Mouse (Mus musculus): Measurements from ENCODE around the gene Mxd3. TPM values are rescaled to one million over a fixed set of nuclear protein-coding genes. Genes with fewer than 3 reads are reported as not detected.
A peak's percentile ranks its signal among the peaks of the same experiment; 100 is the strongest.

Gene Mxd3
- polyA plus RNA-seq, 1 experiment from 2014 or later = 8.5 TPM

DNA sequence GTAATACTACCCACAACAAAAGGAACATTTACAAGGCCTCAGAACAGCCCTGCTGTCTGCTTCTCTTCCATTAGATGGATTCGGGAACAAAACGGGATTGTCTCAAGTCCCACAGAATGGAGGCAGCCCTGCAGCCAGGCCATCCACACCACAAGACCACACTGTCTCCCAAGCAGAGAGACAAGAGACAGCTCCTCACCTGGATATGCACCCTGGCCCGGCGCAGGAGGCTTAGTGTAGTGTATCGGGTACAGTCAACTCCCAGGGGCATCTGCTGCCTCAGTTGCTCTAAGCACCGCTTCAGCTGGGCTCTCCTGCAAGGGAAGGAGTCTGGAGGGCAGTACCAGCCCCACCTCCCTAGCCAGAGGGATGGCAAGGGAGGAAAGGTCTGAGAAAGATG is 1.5 kb downstream of the Mxd3 start:
- Histone ChIP-seq H3K4me3 (ENCODE audit: low read depth, low read length) (no peak overlapping the region), H3K9ac (ENCODE audit: low read depth, low read length) (no peak overlapping the region), H3K36me3 (ENCODE audit: control insufficient read depth, insufficient read depth) (peaks cover 29% of the 10 kb centered on the region), H3K9me3 (ENCODE audit: control insufficient read depth) (no peaks in the 10 kb centered on the region), H3K27me3 (replicated peaks; ENCODE audit: control insufficient read depth, insufficient read depth, low read length) (no peaks in the 10 kb centered on the region), H3K27ac (ENCODE audit: low read depth, low read length) (no peak overlapping the region), H3K4me2 (replicated peaks; ENCODE audit: low read depth) (peak overlapping the region; percentile 93), H3K4me1 (replicated peaks; ENCODE audit: control insufficient read depth, insufficient read depth, low read length) (peaks cover 8% of the 10 kb centered on the region)
- 87% methylated on average over 6 of the region's 6 CpGs for WGBS
- no peak for ATAC-seq
- TF ChIP-seq CTCF (IDR thresholded peaks at IDR 0.05; ENCODE audit: low read depth) = no peak

DNA sequence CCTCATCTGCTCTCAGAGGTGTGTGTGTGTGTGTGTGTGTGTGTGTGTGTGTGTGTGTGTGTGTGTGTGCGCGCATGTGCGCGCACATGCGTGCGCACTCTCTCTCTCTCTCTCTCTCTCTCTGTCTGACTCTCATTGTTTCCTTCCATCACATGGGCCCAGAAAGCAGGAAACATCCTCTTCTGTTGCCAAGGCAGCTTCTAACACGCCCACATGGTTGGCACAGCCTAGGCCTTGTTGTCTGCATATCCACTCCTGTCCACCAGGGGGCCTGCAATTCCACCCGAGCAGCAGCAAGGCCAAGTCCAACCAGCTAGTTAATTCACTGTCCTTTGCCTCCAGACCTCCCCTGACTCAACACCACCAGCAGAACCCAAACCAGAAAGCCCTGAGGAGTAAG is 2.0 kb downstream of the Mxd3 start:
- H3K36me3 ChIP-seq (ENCODE audit: control insufficient read depth, insufficient read depth) = peaks cover 29% of the 10 kb centered on the region
- H3K9me3 ChIP-seq (ENCODE audit: control insufficient read depth) = no peaks in the 10 kb centered on the region
- no peaks in the 10 kb centered on the region for H3K27me3 ChIP-seq (replicated peaks; ENCODE audit: control insufficient read depth, insufficient read depth, low read length)
- peaks cover 8% of the 10 kb centered on the region for H3K4me1 ChIP-seq (replicated peaks; ENCODE audit: control insufficient read depth, insufficient read depth, low read length)
- peak; percentile 43 for ATAC-seq
- WGBS = 41% methylated on average over 7 of the region's 8 CpGs
- H3K27ac ChIP-seq (ENCODE audit: low read depth, low read length) = no peak overlapping the region
- H3K9ac ChIP-seq (ENCODE audit: low read depth, low read length) = no peak overlapping the region
- peak; percentile 95 for TF ChIP-seq CTCF (IDR thresholded peaks at IDR 0.05; ENCODE audit: low read depth)
- peak overlapping the region; percentile 93; the same call in 1 of the 2 replicates for H3K4me2 ChIP-seq (replicated peaks; ENCODE audit: low read depth)
- H3K4me3 ChIP-seq (ENCODE audit: low read depth, low read length) = no peak overlapping the region

DNA sequence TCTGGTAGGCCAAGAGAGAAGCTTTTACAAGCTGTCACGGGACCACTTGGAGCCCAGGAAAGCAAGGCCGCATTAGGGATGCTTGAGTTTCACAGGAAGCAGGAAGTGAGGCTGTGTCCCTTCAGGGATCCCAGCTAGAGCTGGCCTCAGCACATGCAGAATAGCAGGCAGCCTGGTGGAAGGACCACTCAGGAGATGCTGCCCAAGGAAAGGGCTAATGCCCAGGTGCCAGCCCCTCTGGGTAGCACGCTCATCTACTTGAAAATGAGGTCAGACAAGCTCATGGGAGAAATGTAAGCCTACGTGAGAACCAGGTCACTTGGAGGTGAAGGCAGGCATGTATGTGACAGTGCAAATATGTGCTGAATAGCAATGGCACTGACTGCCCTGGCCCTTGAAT is 2.5 kb downstream of the Mxd3 start:
- Histone ChIP-seq H3K4me2 (replicated peaks; ENCODE audit: low read depth) (no peak overlapping the region), H3K4me1 (replicated peaks; ENCODE audit: control insufficient read depth, insufficient read depth, low read length) (peaks cover 8% of the 10 kb centered on the region), H3K27ac (ENCODE audit: low read depth, low read length) (no peak overlapping the region), H3K36me3 (ENCODE audit: control insufficient read depth, insufficient read depth) (peaks cover 29% of the 10 kb centered on the region), H3K9ac (ENCODE audit: low read depth, low read length) (no peak overlapping the region), H3K9me3 (ENCODE audit: control insufficient read depth) (no peaks in the 10 kb centered on the region), H3K4me3 (ENCODE audit: low read depth, low read length) (no peak overlapping the region), H3K27me3 (replicated peaks; ENCODE audit: control insufficient read depth, insufficient read depth, low read length) (no peaks in the 10 kb centered on the region)
- no peak for TF ChIP-seq CTCF (IDR thresholded peaks at IDR 0.05; ENCODE audit: low read depth)
- ATAC-seq = no peak
- WGBS = 52% methylated on average over 4 of the region's 4 CpGs

DNA sequence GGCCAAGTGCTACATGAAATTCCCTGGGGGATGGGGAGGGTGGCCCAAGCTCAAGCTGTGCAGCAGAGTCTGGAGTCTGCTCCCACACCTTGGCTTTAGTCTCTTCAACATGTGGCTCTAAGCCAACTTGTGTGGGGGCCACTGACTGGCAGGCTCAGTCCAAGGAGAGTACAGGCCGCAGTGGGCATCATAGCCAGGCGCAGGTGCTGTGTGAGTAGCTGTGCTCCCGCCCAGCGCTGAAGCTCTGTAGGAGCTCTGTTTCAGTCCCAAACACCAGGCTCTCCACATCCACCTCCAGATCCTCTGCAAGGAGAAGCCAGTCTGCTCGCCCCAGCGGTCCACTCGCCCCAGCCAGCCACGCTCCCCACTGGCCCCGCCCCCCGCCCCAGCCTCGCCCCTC is 4.0 kb downstream of the Mxd3 start:
- Histone ChIP-seq H3K27ac (ENCODE audit: low read depth, low read length) (no peak overlapping the region), H3K4me1 (replicated peaks; ENCODE audit: control insufficient read depth, insufficient read depth, low read length) (peaks cover 10% of the 10 kb centered on the region), H3K9me3 (ENCODE audit: control insufficient read depth) (no peaks in the 10 kb centered on the region), H3K9ac (ENCODE audit: low read depth, low read length) (no peak overlapping the region), H3K36me3 (ENCODE audit: control insufficient read depth, insufficient read depth) (peaks cover 29% of the 10 kb centered on the region), H3K4me2 (replicated peaks; ENCODE audit: low read depth) (no peak overlapping the region), H3K27me3 (replicated peaks; ENCODE audit: control insufficient read depth, insufficient read depth, low read length) (no peaks in the 10 kb centered on the region), H3K4me3 (ENCODE audit: low read depth, low read length) (no peak overlapping the region)
- no peak for TF ChIP-seq CTCF (IDR thresholded peaks at IDR 0.05; ENCODE audit: low read depth)
- 64% methylated on average over 11 of the region's 11 CpGs for WGBS
- ATAC-seq = no peak

DNA sequence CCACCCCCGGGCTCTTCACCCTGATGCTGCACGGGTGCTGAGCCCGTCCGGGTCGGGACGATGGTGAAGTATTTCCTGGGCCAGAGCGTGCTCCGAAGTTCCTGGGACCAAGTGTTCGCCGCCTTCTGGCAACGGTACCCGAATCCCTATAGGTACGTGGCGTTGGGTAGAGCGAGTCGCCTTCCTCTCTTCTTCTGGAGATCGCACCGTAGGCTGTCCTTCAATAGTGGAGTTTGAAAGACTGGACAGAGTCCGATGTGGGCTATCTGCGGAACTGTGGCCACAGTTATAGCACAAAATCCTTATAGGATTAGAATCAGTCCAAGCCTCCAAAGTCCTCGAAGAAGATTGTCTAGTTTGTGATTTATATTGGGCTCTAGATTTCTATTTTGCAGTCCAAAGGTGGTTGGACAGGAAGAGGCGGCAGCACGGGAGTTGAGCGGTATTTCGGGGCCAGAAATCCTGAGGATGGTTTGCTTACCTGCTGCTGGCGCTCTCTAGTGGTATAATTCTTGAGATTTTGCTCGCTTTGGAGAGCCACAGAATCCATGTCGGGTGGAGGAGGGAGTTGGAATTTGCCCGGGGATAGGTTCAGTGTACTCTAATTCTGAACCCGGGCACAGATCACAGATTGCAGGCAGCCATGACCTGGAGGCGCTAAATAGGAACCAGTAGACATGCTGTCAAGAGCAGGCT is 7.3 kb downstream of the Mxd3 start:
- H3K9me3 ChIP-seq (ENCODE audit: control insufficient read depth) = no peaks in the 10 kb centered on the region
- peak overlapping the region; percentile 82 for H3K4me2 ChIP-seq (replicated peaks; ENCODE audit: low read depth)
- H3K36me3 ChIP-seq (ENCODE audit: control insufficient read depth, insufficient read depth) = peaks cover 43% of the 10 kb centered on the region
- H3K27ac ChIP-seq (ENCODE audit: low read depth, low read length) = peak overlapping the region; percentile 93
- under 1% methylated on average over 31 of the region's 31 CpGs for WGBS
- peak overlapping the region; percentile 70 for H3K4me3 ChIP-seq (ENCODE audit: low read depth, low read length)
- H3K4me1 ChIP-seq (replicated peaks; ENCODE audit: control insufficient read depth, insufficient read depth, low read length) = peaks cover 4% of the 10 kb centered on the region; the same call in 1 of the 2 replicates
- H3K9ac ChIP-seq (ENCODE audit: low read depth, low read length) = peak overlapping the region; percentile 85
- peak; percentile 44 for ATAC-seq
- peak; percentile 75 for TF ChIP-seq CTCF (IDR thresholded peaks at IDR 0.05; ENCODE audit: low read depth)
- no peaks in the 10 kb centered on the region for H3K27me3 ChIP-seq (replicated peaks; ENCODE audit: control insufficient read depth, insufficient read depth, low read length)

DNA sequence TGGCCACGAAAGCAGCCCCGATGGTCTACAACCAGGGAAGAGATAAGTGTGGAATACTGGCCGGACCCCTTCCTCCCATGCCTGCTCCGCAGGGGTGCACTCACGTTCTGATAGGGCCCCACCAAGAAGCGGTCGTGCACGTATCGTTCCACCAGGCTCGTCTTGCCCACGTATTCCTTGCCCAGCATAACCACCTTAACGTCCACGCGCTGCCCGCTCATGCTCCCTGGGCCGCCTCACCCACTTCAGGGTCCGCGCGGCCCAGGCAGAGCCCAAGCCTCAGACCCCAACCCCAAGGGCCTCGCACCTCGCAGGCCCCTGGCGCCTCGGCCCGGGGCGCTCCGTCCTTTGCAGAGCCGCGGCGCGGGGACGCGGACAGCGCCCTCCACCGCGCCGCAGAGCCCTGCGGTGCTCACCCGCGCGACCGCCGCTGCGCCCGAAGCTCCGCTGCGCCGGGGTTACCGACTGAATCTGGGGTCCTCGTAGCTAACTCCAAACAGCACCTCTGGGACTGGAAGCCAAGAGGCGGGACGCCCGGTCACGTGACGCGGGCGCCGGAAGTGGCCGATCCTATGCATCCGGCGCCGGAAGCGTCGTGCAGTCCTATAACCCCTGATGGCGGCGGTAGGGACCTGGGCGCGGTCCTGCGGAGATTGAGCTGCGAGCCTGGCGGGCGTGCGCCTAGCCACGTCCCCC is 8.0 kb downstream of the Mxd3 start, which contains the start of gene Rab24:
Gene Rab24, minus strand, starts transcription at position 513 of the 696 bp plus-strand sequence.
- under 1% methylated on average over 73 of the region's 73 CpGs for WGBS
- H3K27me3 ChIP-seq (replicated peaks; ENCODE audit: control insufficient read depth, insufficient read depth, low read length) = no peaks in the 10 kb centered on the region
- H3K4me2 ChIP-seq (replicated peaks; ENCODE audit: low read depth) = peak within 1 kb of the TSS; percentile 82
- H3K36me3 ChIP-seq (ENCODE audit: control insufficient read depth, insufficient read depth) = peaks cover 43% of the 10 kb centered on the region
- peak within 1 kb of the TSS; percentile 93 for H3K27ac ChIP-seq (ENCODE audit: low read depth, low read length)
- TF ChIP-seq CTCF (IDR thresholded peaks at IDR 0.05; ENCODE audit: low read depth) = 0 out of 2 replicates have a peak, but pooled peaks have one; percentile 2
- ATAC-seq = peak; percentile 79
- H3K9ac ChIP-seq (ENCODE audit: low read depth, low read length) = peak within 1 kb of the TSS; percentile 85
- H3K9me3 ChIP-seq (ENCODE audit: control insufficient read depth) = no peaks in the 10 kb centered on the region
- H3K4me3 ChIP-seq (ENCODE audit: low read depth, low read length) = peak within 1 kb of the TSS; percentile 70
- peaks cover 4% of the 10 kb centered on the region; the same call in 1 of the 2 replicates for H3K4me1 ChIP-seq (replicated peaks; ENCODE audit: control insufficient read depth, insufficient read depth, low read length)

All from intestine, postnatal 0 days (tissue).